Mouse (Mus musculus): ENCODE data around the gene Tceanc2. TPM values are rescaled to one million over a fixed set of nuclear protein-coding genes. Genes with fewer than 3 reads are reported as not detected.
A peak's percentile ranks its signal among the peaks of the same experiment; 100 is the strongest.

The Tceanc2 gene
- 12.7 and 16.9 TPM in 2 replicates for polyA plus RNA-seq (2015; fragmentation: Nextera tagmentation; extraction: Ambion mirVana)

GRCm38 (mm10) chr4:107178830-107179490 lies at the start of gene Tceanc2:
TSS of gene Tceanc2 (minus strand) at chr4:107179116.
- Histone ChIP-seq H3K27ac (peak within 1 kb of the TSS; percentile 92), H3K4me2 (peak within 1 kb of the TSS; percentile 72), H3K4me3 (replicated peaks) (peak within 1 kb of the TSS; percentile 94), H3K9ac (peak within 1 kb of the TSS; percentile 96), H3K4me1 (replicated peaks) (peaks cover 54% of the 10 kb centered on the region), H3K9me3 (replicated peaks) (no peaks in the 10 kb centered on the region), H3K36me3 (peaks cover 12% of the 10 kb centered on the region; the same call in 1 of the 2 replicates), H3K27me3 (no peaks in the 10 kb centered on the region)
- under 1% methylated on average over 47 of the region's 47 CpGs for WGBS (ENCODE audit: insufficient replicate concordance)
- DNase-seq (peak; percentile 50), ATAC-seq (ENCODE audit: low read depth) (peak; percentile 24)

DNA sequence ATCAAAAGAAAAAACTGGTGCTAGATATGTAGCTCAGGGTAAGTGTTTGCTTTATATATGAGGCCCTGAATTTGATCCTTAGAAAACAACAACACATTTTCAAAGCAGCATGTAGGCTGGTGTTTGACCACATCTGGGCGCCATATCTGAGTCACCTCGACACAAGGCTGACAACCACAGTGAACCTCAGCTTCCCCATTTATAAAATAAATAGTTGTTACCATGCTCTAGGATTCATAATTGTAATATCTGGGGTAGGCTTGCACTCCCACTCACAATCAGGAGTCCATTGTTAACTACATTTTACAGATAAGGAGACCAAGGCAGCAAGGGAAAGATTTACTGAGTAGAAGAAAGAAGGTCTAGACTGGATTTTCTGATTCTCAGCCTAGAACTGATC lies 47.4 kb upstream of the Tceanc2 start:
- Histone ChIP-seq H3K4me3 (replicated peaks) (no peak overlapping the region), H3K27ac (no peak overlapping the region), H3K9ac (no peak overlapping the region), H3K4me2 (no peak overlapping the region), H3K4me1 (replicated peaks) (peaks cover 18% of the 10 kb centered on the region), H3K9me3 (replicated peaks) (no peaks in the 10 kb centered on the region), H3K27me3 (no peaks in the 10 kb centered on the region), H3K36me3 (no peaks in the 10 kb centered on the region)
- 35% methylated on average over 2 of the region's 2 CpGs for WGBS (ENCODE audit: insufficient replicate concordance)
- ATAC-seq (ENCODE audit: low read depth) (no peak), DNase-seq (no peak)

GRCm38 (mm10) chr4:107223225-107224204 lies 44.6 kb upstream of the Tceanc2 start:
- DNase-seq (no peak), ATAC-seq (ENCODE audit: low read depth) (peak; percentile 73)
- Histone ChIP-seq H3K27ac (no peak overlapping the region), H3K9me3 (replicated peaks) (no peaks in the 10 kb centered on the region), H3K4me1 (replicated peaks) (peaks cover 36% of the 10 kb centered on the region), H3K9ac (no peak overlapping the region), H3K4me2 (no peak overlapping the region), H3K36me3 (no peaks in the 10 kb centered on the region), H3K27me3 (no peaks in the 10 kb centered on the region), H3K4me3 (replicated peaks) (no peak overlapping the region)
- WGBS (ENCODE audit: insufficient replicate concordance): 60% methylated on average over 11 of the region's 11 CpGs

GRCm38 (mm10) chr4:107221524-107221923 lies 42.6 kb upstream of the Tceanc2 start:
- no peaks in the 10 kb centered on the region for H3K36me3 ChIP-seq
- no peaks in the 10 kb centered on the region for H3K27me3 ChIP-seq
- DNase-seq (no peak), ATAC-seq (ENCODE audit: low read depth) (no peak)
- H3K4me3 ChIP-seq (replicated peaks): no peak overlapping the region
- WGBS (ENCODE audit: insufficient replicate concordance): 79% methylated on average over 5 of the region's 5 CpGs
- H3K9me3 ChIP-seq (replicated peaks): no peaks in the 10 kb centered on the region
- H3K4me2 ChIP-seq: no peak overlapping the region
- no peak overlapping the region; the same call in 1 of the 2 replicates for H3K27ac ChIP-seq
- peaks cover 56% of the 10 kb centered on the region for H3K4me1 ChIP-seq (replicated peaks)
- H3K9ac ChIP-seq: 0 out of 2 replicates have a peak overlapping the region, but pooled peaks have one; percentile 3

DNA sequence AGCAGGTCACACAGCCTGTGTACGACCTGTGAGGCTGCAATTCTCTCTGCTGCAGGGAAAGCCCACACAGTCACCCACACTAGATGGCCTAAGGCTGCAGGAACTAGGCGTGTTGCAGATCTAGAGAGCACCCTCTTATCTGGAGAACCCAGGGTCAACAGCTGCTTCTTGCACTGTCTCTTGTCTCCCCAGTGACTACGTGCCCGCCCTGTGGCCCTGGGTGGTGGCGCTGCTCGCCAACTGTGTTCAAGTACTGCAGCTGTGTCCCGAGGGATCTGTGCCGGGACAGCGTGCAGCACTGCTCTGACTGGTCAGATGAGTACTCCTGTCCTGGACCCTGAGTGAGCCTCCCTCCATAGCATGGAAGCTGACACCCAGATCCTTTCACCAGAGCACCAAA lies 38.7 kb upstream of the Tceanc2 start:
- no peaks in the 10 kb centered on the region for H3K27me3 ChIP-seq
- peak overlapping the region; percentile 52 for H3K4me2 ChIP-seq
- peaks cover 51% of the 10 kb centered on the region for H3K4me1 ChIP-seq (replicated peaks)
- peak overlapping the region; percentile 2; the same call in 1 of the 2 replicates for H3K4me3 ChIP-seq (replicated peaks)
- peak overlapping the region; percentile 60 for H3K9ac ChIP-seq
- H3K27ac ChIP-seq: peak overlapping the region; percentile 81
- 19% methylated on average over 9 of the region's 9 CpGs for WGBS (ENCODE audit: insufficient replicate concordance)
- H3K36me3 ChIP-seq: no peaks in the 10 kb centered on the region
- H3K9me3 ChIP-seq (replicated peaks): no peaks in the 10 kb centered on the region
- peak; percentile 86 for DNase-seq
- ATAC-seq (ENCODE audit: low read depth): peak; percentile 100

- 56% methylated on average over 12 of the region's 12 CpGs for WGBS (ENCODE audit: insufficient replicate concordance)
- no peak overlapping the region for H3K9ac ChIP-seq
- H3K4me3 ChIP-seq (replicated peaks): no peak overlapping the region
- H3K4me2 ChIP-seq: no peak overlapping the region
- ATAC-seq (ENCODE audit: low read depth): no peak
- H3K9me3 ChIP-seq (replicated peaks): no peaks in the 10 kb centered on the region
- peaks cover 42% of the 10 kb centered on the region for H3K4me1 ChIP-seq (replicated peaks)
- no peak overlapping the region for H3K27ac ChIP-seq
- H3K36me3 ChIP-seq: no peaks in the 10 kb centered on the region
- no peak for DNase-seq
- no peaks in the 10 kb centered on the region for H3K27me3 ChIP-seq
Observed at GRCm38 (mm10) chr4:107213279-107214011, 34.5 kb upstream of the Tceanc2 start.

DNA sequence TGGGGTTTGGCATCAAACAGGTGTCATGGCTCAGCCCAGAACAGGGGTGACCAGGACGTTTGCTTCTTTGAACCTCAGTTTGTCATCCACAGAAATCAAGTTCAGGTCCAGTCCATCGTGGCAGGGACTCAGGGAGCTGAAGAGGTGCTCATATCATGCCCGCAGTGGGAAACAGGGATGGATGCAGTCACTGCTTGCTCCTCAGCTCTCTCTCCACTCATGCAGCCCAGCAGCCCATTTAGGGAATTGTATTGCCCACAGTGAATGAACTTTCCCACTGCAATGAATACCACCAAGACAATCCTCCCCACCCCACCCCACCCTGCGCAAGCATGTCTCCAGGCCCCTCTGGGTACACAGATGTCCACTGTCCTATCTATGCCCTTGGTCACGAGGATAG lies 33.0 kb upstream of the Tceanc2 start:
- H3K9ac ChIP-seq: no peak overlapping the region
- no peak overlapping the region for H3K4me3 ChIP-seq (replicated peaks)
- peaks cover 27% of the 10 kb centered on the region for H3K4me1 ChIP-seq (replicated peaks)
- 66% methylated on average over 5 of the region's 5 CpGs for WGBS (ENCODE audit: insufficient replicate concordance)
- no peaks in the 10 kb centered on the region for H3K36me3 ChIP-seq
- H3K9me3 ChIP-seq (replicated peaks): no peaks in the 10 kb centered on the region
- ATAC-seq (ENCODE audit: low read depth): no peak
- DNase-seq: no peak
- H3K4me2 ChIP-seq: no peak overlapping the region
- H3K27ac ChIP-seq: no peak overlapping the region
- no peaks in the 10 kb centered on the region for H3K27me3 ChIP-seq

GRCm38 (mm10) chr4:107211465-107211864 lies 32.5 kb upstream of the Tceanc2 start:
- H3K27ac ChIP-seq: no peak overlapping the region
- peaks cover 22% of the 10 kb centered on the region for H3K4me1 ChIP-seq (replicated peaks)
- H3K36me3 ChIP-seq: no peaks in the 10 kb centered on the region
- no peak for ATAC-seq (ENCODE audit: low read depth)
- no peak overlapping the region for H3K4me3 ChIP-seq (replicated peaks)
- WGBS (ENCODE audit: insufficient replicate concordance): 73% methylated on average over 4 of the region's 4 CpGs
- H3K9me3 ChIP-seq (replicated peaks): no peaks in the 10 kb centered on the region
- no peak overlapping the region for H3K9ac ChIP-seq
- no peaks in the 10 kb centered on the region for H3K27me3 ChIP-seq
- H3K4me2 ChIP-seq: no peak overlapping the region
- DNase-seq: no peak

DNA sequence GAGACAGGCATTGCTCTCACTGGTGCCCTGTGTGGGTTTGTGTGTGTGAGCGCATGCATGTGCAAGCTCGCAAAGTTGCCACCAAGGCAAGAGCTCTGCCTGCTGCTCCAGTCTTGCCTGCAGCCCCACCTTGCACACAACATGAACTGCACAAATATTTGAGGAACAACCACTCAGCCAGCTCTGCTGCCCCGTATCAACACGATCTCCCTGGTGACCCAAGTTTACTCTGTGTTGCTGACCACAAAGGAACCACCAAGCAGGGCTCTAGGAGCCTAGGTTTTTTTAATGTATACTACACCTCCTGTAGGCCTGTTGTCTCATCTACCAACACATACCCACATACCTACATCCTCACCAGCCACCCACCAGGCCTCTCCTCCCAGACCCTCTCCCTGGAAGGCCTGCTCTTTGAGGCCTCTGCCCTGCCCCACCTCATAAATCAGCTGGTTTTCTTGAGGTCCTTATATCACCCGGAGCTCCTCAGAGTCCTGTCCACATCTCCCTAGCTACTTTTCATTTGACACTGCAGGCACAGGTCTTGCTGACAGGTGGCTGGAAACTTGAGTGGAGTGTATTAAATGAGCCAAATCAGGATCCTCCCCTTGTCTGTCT lies 31.7 kb upstream of the Tceanc2 start:
- 0 out of 2 replicates have a peak, but pooled peaks cover 5% of the 10 kb centered on the region for H3K36me3 ChIP-seq
- H3K27ac ChIP-seq: no peak overlapping the region
- no peaks in the 10 kb centered on the region for H3K27me3 ChIP-seq
- WGBS (ENCODE audit: insufficient replicate concordance): 24% methylated on average over 5 of the region's 5 CpGs
- peak; percentile 25; the same call in 1 of the 2 replicates for ATAC-seq (ENCODE audit: low read depth)
- H3K4me3 ChIP-seq (replicated peaks): no peak overlapping the region
- peaks cover 17% of the 10 kb centered on the region for H3K4me1 ChIP-seq (replicated peaks)
- no peak overlapping the region for H3K4me2 ChIP-seq
- H3K9ac ChIP-seq: no peak overlapping the region
- no peaks in the 10 kb centered on the region for H3K9me3 ChIP-seq (replicated peaks)
- no peak for DNase-seq

- H3K27ac ChIP-seq: no peak within 1 kb of the TSS
- H3K4me1 ChIP-seq (replicated peaks): peaks cover 18% of the 10 kb centered on the region
- ATAC-seq (ENCODE audit: low read depth): no peak
- H3K27me3 ChIP-seq: no peaks in the 10 kb centered on the region
- WGBS (ENCODE audit: insufficient replicate concordance): 79% methylated on average over 3 of the region's 3 CpGs
- H3K4me3 ChIP-seq (replicated peaks): no peak within 1 kb of the TSS
- no peak within 1 kb of the TSS; the same call in 1 of the 2 replicates for H3K4me2 ChIP-seq
- H3K36me3 ChIP-seq: peaks cover 19% of the 10 kb centered on the region
- no peak for DNase-seq
- no peaks in the 10 kb centered on the region for H3K9me3 ChIP-seq (replicated peaks)
- H3K9ac ChIP-seq: no peak within 1 kb of the TSS
Observed at GRCm38 (mm10) chr4:107208880-107209279, 30.0 kb upstream of the Tceanc2 start, which contains the start of gene Ldlrad1. TSS of gene Ldlrad1 (plus strand) at chr4:107209180.

All from liver, embryonic 13.5 days (tissue).